Mouse (Mus musculus) E14TG2a.4 (cell line): ENCODE results near the gene Hgfac.

Experiments used
- H3K27me3 ChIP-seq: 2 replicates; pipeline ENCODE4 v1.6.1; 2014; ENCODE audit warnings: low read length, control low read depth; ENCODE audit not compliant: insufficient read depth
- H3K36me3 ChIP-seq: 2 replicates; pipeline ENCODE4 v1.6.1; 2014; ENCODE audit warnings: low read length, control low read depth; ENCODE audit not compliant: insufficient read depth
- H3K4me1 ChIP-seq: replicated peaks from 2 replicates; pipeline ENCODE4 v1.6.1; 2014; ENCODE audit warnings: low read depth, low read length, control low read depth
- H3K4me3 ChIP-seq: replicated peaks from 2 replicates; pipeline ENCODE4 v1.5.1; 2014; ENCODE audit warnings: mild to moderate bottlenecking, low read length
- H3K9me3 ChIP-seq: 2 replicates; pipeline ENCODE4 v1.6.1; 2014; ENCODE audit warnings: low read length, control low read depth
- CTCF ChIP-seq: conservative IDR thresholded peaks from 2 replicates; pipeline ENCODE4 v1.5.1; 2014; ENCODE audit warnings: low read length
- NANOG ChIP-seq: IDR thresholded peaks from 2 replicates; pipeline ENCODE4 v1.6.1; 2014; ENCODE audit warnings: borderline replicate concordance, low read length, mixed read lengths
- POU5F1 ChIP-seq: IDR thresholded peaks from 2 replicates; pipeline ENCODE4 v1.6.1; 2014; ENCODE audit warnings: low read length, borderline replicate concordance

The Hgfac gene

DNA sequence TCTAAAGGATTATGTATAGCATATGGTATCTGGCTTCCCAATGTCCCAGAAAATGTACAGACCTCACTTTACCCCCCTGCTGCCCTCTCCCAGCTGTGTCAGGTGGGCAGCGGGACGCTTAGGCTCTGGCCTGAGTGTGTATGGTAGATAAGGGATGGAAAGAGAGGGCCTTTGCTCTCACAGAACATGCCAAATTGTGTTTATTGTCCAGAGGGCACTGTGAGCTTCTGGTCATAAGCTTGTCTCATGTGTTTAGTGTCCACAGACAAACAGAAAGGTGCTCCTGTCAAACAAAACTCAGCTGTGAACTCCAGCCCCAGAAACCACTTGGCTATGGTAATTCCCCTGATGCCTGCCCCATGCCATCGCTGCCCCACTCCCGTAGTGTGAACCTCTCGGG lies 11.6 kb upstream of the Hgfac start:
- TF ChIP-seq NANOG, result no peak
- TF ChIP-seq CTCF, result no peak
- TF ChIP-seq POU5F1, result no peak
- Histone ChIP-seq H3K4me1 (peaks cover 17% of the 10 kb centered on the region), H3K4me3 (no peak overlapping the region)

DNA sequence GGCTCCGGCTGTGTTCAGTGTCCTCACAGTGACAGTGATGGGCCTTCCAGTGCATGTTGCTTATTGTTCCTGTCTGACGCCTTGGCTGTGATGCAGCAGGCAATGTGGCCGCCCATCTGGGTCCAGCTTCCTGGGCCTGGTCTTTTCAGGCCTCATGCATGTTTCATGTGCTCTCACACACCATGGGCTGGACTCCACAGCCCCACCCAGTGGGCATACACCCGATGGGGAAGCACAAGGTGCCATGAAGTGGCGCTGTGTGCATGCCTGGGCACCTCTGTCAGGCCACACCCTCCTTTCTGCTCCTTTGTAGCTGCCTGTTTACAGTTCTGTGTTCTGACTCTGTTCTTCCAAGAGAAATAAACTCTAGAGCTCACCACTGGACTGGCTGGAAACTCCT lies 8.2 kb upstream of the Hgfac start:
- Histone ChIP-seq H3K9me3 (no peaks in the 10 kb centered on the region), H3K36me3 (peaks cover 33% of the 10 kb centered on the region), H3K4me3 (no peak overlapping the region), H3K27me3 (no peaks in the 10 kb centered on the region), H3K4me1 (peaks cover 15% of the 10 kb centered on the region)
- no peak for TF ChIP-seq POU5F1
- TF ChIP-seq NANOG, result no peak
- no peak; the same call in 1 of the 2 replicates for TF ChIP-seq CTCF

More for the DNA sequence above, 11.6 kb upstream of the Hgfac start:
- no peaks in the 10 kb centered on the region for H3K9me3 ChIP-seq
- H3K27me3 ChIP-seq, result no peaks in the 10 kb centered on the region
- peaks cover 59% of the 10 kb centered on the region for H3K36me3 ChIP-seq

DNA sequence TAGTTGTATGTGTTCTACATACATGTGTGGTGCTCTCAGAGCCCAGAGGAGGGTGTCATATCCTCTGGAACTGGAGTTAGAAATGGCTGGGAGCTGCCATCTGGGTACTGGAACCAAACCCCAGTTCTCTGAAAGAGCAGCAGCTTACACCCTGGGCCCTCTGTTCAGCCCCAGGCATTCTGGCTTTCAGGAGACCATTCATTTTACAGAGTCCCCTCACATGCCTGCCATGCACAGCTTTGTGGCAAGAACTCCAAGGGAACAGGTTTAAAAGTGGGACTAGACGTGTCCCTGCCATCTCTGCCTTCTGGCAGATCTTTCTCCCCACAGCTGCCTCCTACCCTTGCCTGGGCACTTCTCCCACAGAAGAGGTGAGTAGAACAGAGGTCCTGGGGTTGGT lies 7.7 kb upstream of the Hgfac start:
- peaks cover 3% of the 10 kb centered on the region; the same call in 1 of the 2 replicates for H3K27me3 ChIP-seq
- H3K4me3 ChIP-seq, result no peak overlapping the region
- no peaks in the 10 kb centered on the region for H3K9me3 ChIP-seq
- H3K36me3 ChIP-seq, result peaks cover 28% of the 10 kb centered on the region
- TF ChIP-seq CTCF, result no peak
- no peak for TF ChIP-seq NANOG
- TF ChIP-seq POU5F1, result no peak
- peaks cover 15% of the 10 kb centered on the region for H3K4me1 ChIP-seq

DNA sequence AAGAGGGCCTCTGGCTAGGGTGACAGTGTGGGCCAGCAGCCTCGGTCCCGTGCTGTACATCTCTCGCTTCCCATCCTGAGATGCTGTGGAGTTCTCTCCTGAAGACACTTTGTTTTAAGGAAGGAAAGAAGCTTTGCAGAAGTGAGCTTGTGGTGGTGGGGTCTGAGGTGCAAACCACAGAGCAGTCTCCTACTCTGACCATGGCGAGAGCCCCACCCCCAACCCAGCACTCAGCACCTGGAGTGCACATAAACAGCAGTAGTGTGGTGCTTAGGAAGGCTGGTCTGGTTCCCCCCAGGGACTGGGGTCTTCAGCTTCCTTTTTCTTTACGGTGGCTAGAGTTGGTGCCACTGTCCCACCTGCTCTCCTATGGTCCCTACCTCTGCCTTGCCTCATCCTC lies 6.2 kb upstream of the Hgfac start:
- no peak overlapping the region for H3K4me3 ChIP-seq
- H3K4me1 ChIP-seq, result peaks cover 15% of the 10 kb centered on the region
- peaks cover 14% of the 10 kb centered on the region; the same call in 1 of the 2 replicates for H3K36me3 ChIP-seq
- peaks cover 3% of the 10 kb centered on the region; the same call in 1 of the 2 replicates for H3K27me3 ChIP-seq
- no peaks in the 10 kb centered on the region for H3K9me3 ChIP-seq
- TF ChIP-seq NANOG, result no peak
- no peak for TF ChIP-seq POU5F1
- TF ChIP-seq CTCF, result no peak

DNA sequence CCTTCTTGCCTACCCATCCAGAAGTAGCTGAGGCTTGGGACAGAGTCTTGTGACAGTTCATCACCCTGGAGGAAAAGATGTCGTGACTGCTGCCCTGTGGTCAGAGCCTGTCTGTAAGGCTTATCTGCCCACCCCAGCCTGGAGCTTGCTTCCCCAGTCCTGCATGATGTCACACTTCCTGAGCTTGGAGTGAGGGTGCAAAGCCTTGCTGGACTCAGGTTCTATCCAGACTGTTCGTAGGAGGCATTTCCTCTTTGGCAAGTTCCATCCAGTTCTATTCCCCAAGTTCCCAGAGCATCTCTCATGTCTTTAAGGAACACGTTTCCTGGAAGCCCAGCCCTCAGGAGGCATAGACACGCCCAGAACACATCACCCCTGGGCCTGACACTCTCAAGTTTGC lies 5.5 kb upstream of the Hgfac start:
- TF ChIP-seq CTCF (no peak), NANOG (no peak), POU5F1 (no peak)
- Histone ChIP-seq H3K27me3 (peaks cover 5% of the 10 kb centered on the region), H3K36me3 (peaks cover 9% of the 10 kb centered on the region; the same call in 1 of the 2 replicates), H3K9me3 (no peaks in the 10 kb centered on the region), H3K4me1 (peaks cover 15% of the 10 kb centered on the region), H3K4me3 (no peak overlapping the region)

DNA sequence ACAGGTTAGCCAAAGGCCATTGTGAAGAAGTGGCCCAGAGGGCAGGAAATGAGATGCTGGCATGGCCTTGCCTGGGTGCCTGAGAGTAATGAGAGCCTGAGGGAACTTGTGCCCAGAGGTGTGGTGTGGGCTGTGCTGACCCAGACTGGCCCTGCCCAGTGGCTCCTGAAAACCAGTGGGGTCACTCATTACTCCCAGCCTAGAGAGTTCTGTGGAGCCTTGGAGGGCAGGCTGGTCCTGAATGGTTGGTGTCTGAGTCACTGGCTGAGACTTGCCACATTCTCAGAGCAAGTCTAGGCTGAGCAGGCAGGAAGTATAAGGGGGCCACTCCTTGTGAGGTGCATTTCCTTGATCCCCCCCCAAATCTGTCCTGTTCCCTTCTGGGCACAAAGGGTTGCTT lies 3.9 kb upstream of the Hgfac start:
- Histone ChIP-seq H3K4me1 (peaks cover 9% of the 10 kb centered on the region), H3K9me3 (no peaks in the 10 kb centered on the region), H3K27me3 (peaks cover 5% of the 10 kb centered on the region), H3K4me3 (no peak overlapping the region), H3K36me3 (peaks cover 4% of the 10 kb centered on the region; the same call in 1 of the 2 replicates)
- TF ChIP-seq NANOG (no peak), POU5F1 (no peak), CTCF (no peak)

DNA sequence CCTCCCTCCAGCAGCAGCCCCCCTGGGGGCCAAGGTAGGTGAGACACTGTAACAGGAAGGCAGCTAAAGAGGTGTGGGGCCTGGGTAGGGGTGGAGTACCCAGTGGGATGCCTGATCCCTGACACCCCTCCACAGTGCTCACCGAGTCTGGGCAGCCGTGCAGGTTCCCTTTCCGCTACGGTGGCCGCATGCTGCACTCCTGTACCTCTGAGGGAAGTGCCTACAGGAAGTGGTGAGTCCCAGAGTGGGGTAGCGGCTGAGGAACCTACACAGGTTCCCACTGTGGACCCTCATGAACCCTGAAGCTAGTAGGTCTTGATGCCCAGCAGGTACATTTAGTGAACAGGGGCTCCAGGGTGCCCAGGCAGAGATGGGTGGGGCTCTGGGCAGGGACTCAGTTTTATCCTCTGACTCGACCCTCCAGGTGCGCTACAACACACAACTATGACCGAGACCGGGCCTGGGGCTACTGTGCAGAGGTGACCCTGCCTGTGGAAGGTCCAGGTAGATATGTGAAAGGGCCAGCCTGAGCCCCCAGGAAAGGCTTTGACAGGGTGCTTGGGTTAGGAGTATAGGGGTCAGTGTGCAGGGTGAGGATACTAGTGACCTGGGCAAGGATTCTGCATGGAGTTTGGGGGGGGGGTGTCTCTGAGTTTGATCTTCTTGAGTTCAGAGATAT lies 1.3 kb downstream of the Hgfac start:
- Histone ChIP-seq H3K9me3 (no peaks in the 10 kb centered on the region), H3K4me3 (no peak overlapping the region), H3K4me1 (0 out of 2 replicates have a peak, but pooled peaks cover 3% of the 10 kb centered on the region), H3K27me3 (peaks cover 13% of the 10 kb centered on the region), H3K36me3 (no peaks in the 10 kb centered on the region)
- TF ChIP-seq CTCF (no peak), POU5F1 (no peak), NANOG (no peak)

DNA sequence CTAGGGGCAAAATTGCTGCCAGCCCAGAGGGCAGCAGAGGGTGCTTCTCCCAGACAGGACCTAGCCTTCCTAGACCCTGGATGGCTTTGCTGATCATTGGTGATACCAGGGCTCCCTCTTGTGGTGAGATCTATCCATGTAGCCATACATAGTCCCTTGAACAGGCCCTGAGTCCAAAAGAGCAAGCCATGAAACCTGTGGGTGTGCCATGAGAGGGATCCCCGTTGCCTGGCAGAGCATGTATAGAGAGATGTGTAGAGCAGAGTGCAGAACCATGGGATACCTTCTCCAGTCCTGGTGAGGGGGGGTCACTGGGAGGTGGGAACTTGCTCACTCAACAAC lies 1.8 kb downstream of the Hgfac start:
- Histone ChIP-seq H3K36me3 (no peaks in the 10 kb centered on the region), H3K27me3 (peaks cover 13% of the 10 kb centered on the region), H3K4me1 (0 out of 2 replicates have a peak, but pooled peaks cover 3% of the 10 kb centered on the region), H3K9me3 (no peaks in the 10 kb centered on the region), H3K4me3 (no peak overlapping the region)
- TF ChIP-seq NANOG, result no peak
- TF ChIP-seq CTCF, result peak; percentile 45
- no peak for TF ChIP-seq POU5F1

DNA sequence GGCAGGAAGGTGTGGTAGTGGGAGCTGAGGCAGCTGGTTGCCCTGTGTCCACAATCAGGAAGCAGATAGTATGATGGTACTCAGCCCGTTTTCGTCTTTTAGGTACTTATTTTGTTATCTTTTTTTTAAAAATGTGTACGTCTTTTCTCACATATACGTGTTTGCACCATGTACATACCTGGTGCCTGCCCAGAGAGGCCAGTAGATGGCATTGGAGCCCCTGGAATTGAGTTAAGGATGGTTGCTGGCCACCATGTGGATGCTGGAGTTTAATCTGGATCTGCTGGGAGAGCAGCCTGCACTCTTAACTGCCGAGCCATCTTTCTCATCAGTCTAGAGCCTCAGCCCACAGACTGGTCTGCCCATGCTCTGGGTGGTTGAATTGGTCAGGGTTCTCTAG lies 9.2 kb downstream of the Hgfac start:
- Histone ChIP-seq H3K4me1 (no peaks in the 10 kb centered on the region), H3K9me3 (no peaks in the 10 kb centered on the region), H3K4me3 (no peak overlapping the region), H3K36me3 (no peaks in the 10 kb centered on the region), H3K27me3 (peaks cover 41% of the 10 kb centered on the region)
- TF ChIP-seq NANOG (no peak), POU5F1 (no peak), CTCF (no peak)
